Mouse (Mus musculus): Measurements from ENCODE around the gene Gdf1.

Gdf1 gene

GRCm38 (mm10) chr8:70360769-70361168, 31.2 kb downstream of the Gdf1 start:
- CTCF ChIA-PET: interaction anchor here (0.6 to 0.7 kb wide), 2 partner anchors 30 to 40 kb away, joined by 3 read pairs; no protein-coding TSS in a partner anchor

- CTCF ChIA-PET: no interaction called here
These were observed 31.9 kb downstream of the Gdf1 start for GRCm38 (mm10) chr8:70361484-70362032.

- CTCF ChIA-PET: no interaction called here
These were observed 34.4 kb downstream of the Gdf1 start for GRCm38 (mm10) chr8:70364066-70364465.

- CTCF ChIA-PET: no interaction called here
These were observed 37.0 kb downstream of the Gdf1 start for GRCm38 (mm10) chr8:70366588-70366987.

- CTCF ChIA-PET: no interaction called here
These were observed 40.9 kb downstream of the Gdf1 start for GRCm38 (mm10) chr8:70370476-70370875.

- CTCF ChIA-PET: no interaction called here
These were observed 42.3 kb downstream of the Gdf1 start for GRCm38 (mm10) chr8:70371951-70372350.

GRCm38 (mm10) chr8:70373397-70374317, 44.0 kb downstream of the Gdf1 start, which contains the start of gene Comp:
Gene Comp (plus strand): TSS chr8:70373558.
- CTCF ChIA-PET: interaction anchor here (0.5 kb wide), 1 partner anchor 74 kb away, joined by 3 read pairs; no protein-coding TSS in a partner anchor

GRCm38 (mm10) chr8:70374318-70374927, 44.8 kb downstream of the Gdf1 start:
- CTCF ChIA-PET: interaction anchor here (0.5 kb wide), 1 partner anchor 1300 kb away, joined by 4 read pairs; no protein-coding TSS in a partner anchor

- CTCF ChIA-PET: no interaction called here
These were observed 45.7 kb downstream of the Gdf1 start for GRCm38 (mm10) chr8:70375212-70375859.

GRCm38 (mm10) chr8:70376275-70376741, 46.7 kb downstream of the Gdf1 start:
- CTCF ChIA-PET: no interaction called here

- CTCF ChIA-PET: no interaction called here
These were observed 47.4 kb downstream of the Gdf1 start for GRCm38 (mm10) chr8:70377049-70377448.

- CTCF ChIA-PET: no interaction called here
These were observed 50.5 kb downstream of the Gdf1 start for GRCm38 (mm10) chr8:70380069-70380468.

Measured in spleen, embryonic (tissue).